In the genomic region with DNA sequence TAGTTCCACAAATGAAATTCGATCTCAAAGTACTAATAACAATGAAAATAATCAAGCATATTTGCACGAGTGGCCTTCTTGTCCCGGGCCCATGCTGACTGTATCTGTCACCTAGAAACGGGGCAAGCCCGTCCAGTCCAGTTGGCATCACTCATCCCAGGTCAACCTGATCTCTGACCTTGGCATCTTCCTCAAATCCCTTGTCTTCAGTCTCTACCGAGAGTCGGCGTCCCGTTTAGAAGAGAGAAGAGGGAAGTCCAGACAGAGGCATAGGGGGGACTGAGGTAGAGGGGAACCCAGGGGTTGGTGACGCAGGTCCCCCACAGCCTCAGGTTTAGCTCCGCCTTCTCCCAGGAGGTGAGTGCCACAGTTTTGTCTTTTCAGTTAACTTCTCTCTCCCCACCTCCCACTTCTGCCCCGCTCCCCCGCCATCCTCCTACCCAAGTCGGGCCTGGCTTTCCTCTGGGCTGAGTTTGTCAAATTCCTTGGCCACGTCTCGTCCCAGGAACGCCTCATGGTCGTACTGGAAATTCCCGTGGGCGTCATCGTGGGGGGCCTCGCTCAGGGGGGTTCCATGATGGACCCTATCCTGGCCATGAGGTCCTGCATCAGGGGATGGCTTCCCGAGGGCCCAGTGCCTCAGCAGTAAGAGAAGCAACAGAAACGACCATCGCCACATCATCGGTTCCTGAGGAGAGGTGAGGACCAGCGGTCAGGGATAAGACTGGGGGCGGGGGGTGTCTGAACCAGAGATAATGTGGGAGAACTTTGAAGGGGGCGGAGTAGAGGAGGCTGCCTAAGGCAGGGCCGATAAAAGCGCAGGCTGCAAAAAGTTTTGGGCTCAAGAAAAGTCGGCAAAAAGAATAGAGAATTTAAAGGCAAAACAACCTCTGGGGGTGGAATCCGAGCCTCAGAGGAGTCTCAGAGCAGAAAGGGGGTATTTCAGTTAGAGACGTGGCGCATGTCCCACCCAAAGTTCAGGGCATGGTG, we compare ENCODE assay signal across 7 mouse cellular contexts. TPM values are rescaled to one million over a fixed set of nuclear protein-coding genes. Genes with fewer than 3 reads are reported as not detected.
A peak's percentile ranks its signal among the peaks of the same experiment; 100 is the strongest.
DNase-seq lines count a peak whose midpoint lies in the region; ATAC-seq and TF ChIP-seq lines count a peak whose summit lies in the region.

No protein-coding gene starts in this region.

- WGBS in forebrain, embryonic 16.5 days, result 14% methylated on average over 35 of the region's 35 CpGs
- WGBS in intestine, postnatal 0 days, result 21% methylated on average over 35 of the region's 35 CpGs
- WGBS in midbrain, embryonic 16.5 days, result 17% methylated on average over 35 of the region's 35 CpGs

- no peaks in the 10 kb centered on the region for H3K79me2 ChIP-seq in C2C12 (ENCODE audit: control insufficient read depth, insufficient read depth)

- no peaks in the 10 kb centered on the region for H3K36me3 ChIP-seq in C2C12 (ENCODE audit: control insufficient read depth, insufficient read depth)
- H3K36me3 ChIP-seq in forebrain, embryonic 16.5 days (ENCODE audit: control insufficient read depth, insufficient read depth), result peaks cover 3% of the 10 kb centered on the region; the same call in 1 of the 2 replicates
- peaks cover 41% of the 10 kb centered on the region for H3K36me3 ChIP-seq in intestine, postnatal 0 days (ENCODE audit: control insufficient read depth, insufficient read depth)
- H3K36me3 ChIP-seq in midbrain, embryonic 16.5 days (ENCODE audit: control insufficient read depth, insufficient read depth, low read length), result peaks cover 3% of the 10 kb centered on the region; the same call in 1 of the 2 replicates

- peak overlapping the region; percentile 41 for H3ac ChIP-seq in C2C12 (ENCODE audit: control insufficient read depth, insufficient read length, low read depth)

- peaks cover 11% of the 10 kb centered on the region for H3K4me1 ChIP-seq in forebrain, embryonic 16.5 days (replicated peaks; ENCODE audit: control insufficient read depth, insufficient read depth, low read length)
- no peaks in the 10 kb centered on the region for H3K4me1 ChIP-seq in intestine, postnatal 0 days (replicated peaks; ENCODE audit: control insufficient read depth, insufficient read depth, low read length)
- H3K4me1 ChIP-seq in midbrain, embryonic 16.5 days (ENCODE audit: control insufficient read depth, insufficient read depth, low read length), result peaks cover 5% of the 10 kb centered on the region

- peak overlapping the region; percentile 14 for H3K4me3 ChIP-seq in C2C12 (ENCODE audit: insufficient read depth, poor library complexity, severe bottlenecking)
- H3K4me3 ChIP-seq in forebrain, embryonic 16.5 days (replicated peaks; ENCODE audit: low read length), result peak overlapping the region; percentile 48
- H3K4me3 ChIP-seq in intestine, postnatal 0 days (ENCODE audit: low read depth, low read length), result peak overlapping the region; percentile 40
- peak overlapping the region; percentile 40 for H3K4me3 ChIP-seq in midbrain, embryonic 16.5 days (ENCODE audit: low read depth, low read length)

- no peaks in the 10 kb centered on the region for H3K27me3 ChIP-seq in C2C12 (ENCODE audit: control insufficient read depth, insufficient read depth, insufficient read length)
- no peaks in the 10 kb centered on the region for H3K27me3 ChIP-seq in forebrain, embryonic 16.5 days (replicated peaks; ENCODE audit: control insufficient read depth, insufficient read depth, low read length)
- no peaks in the 10 kb centered on the region for H3K27me3 ChIP-seq in intestine, postnatal 0 days (replicated peaks; ENCODE audit: control insufficient read depth, insufficient read depth, low read length)
- H3K27me3 ChIP-seq in midbrain, embryonic 16.5 days (ENCODE audit: control insufficient read depth, insufficient read depth, low read depth, low read length), result no peaks in the 10 kb centered on the region

- peak overlapping the region; percentile 33 for H3K9ac ChIP-seq in forebrain, embryonic 16.5 days (replicated peaks; ENCODE audit: low read depth, low read length)
- peak overlapping the region; percentile 53 for H3K9ac ChIP-seq in intestine, postnatal 0 days (ENCODE audit: low read depth, low read length)
- H3K9ac ChIP-seq in midbrain, embryonic 16.5 days (ENCODE audit: low read depth, low read length), result peak overlapping the region; percentile 57

- no peak for TF ChIP-seq CTCF in C2C12 (IDR thresholded peaks at IDR 0.05; ENCODE audit: control insufficient read depth, insufficient read depth, insufficient read length)
- no peak for TF ChIP-seq CTCF in intestine, postnatal 0 days (IDR thresholded peaks at IDR 0.05; ENCODE audit: low read depth)

- no peaks in the 10 kb centered on the region for H3K9me3 ChIP-seq in forebrain, embryonic 16.5 days (ENCODE audit: control insufficient read depth, low read length)
- no peaks in the 10 kb centered on the region for H3K9me3 ChIP-seq in intestine, postnatal 0 days (ENCODE audit: control insufficient read depth)
- no peaks in the 10 kb centered on the region for H3K9me3 ChIP-seq in midbrain, embryonic 16.5 days (replicated peaks; ENCODE audit: control insufficient read depth, low read length, poor library complexity, severe bottlenecking)

- intact Hi-C loops in gastrocnemius, postnatal 36 days (cut with DNase I), result no loop called here

- ATAC-seq in forebrain, embryonic 16.5 days, result peak; percentile 22; the same call in 1 of the 2 replicates
- no peak for ATAC-seq in intestine, postnatal 0 days
- peak; percentile 61 for ATAC-seq in midbrain, embryonic 16.5 days

- DNase-seq in 3T3-L1 (ENCODE audit: low read depth, low spot score), result peak; percentile 66
- DNase-seq in right cerebral cortex, postnatal 36 days (ENCODE audit: low spot score in 2 of 2), result no peak
- DNase-seq in gastrocnemius, postnatal 36 days, result no peak

- H3K79me3 ChIP-seq in C2C12 (ENCODE audit: low read depth), result no peaks in the 10 kb centered on the region

- H3K27ac ChIP-seq in forebrain, embryonic 16.5 days (ENCODE audit: low read length), result no peak overlapping the region
- H3K27ac ChIP-seq in intestine, postnatal 0 days (ENCODE audit: low read depth, low read length), result peak overlapping the region; percentile 60; the same call in 1 of the 2 replicates
- no peak overlapping the region for H3K27ac ChIP-seq in midbrain, embryonic 16.5 days (ENCODE audit: low read length)

- H3K4me2 ChIP-seq in forebrain, embryonic 16.5 days (ENCODE audit: low read length), result peak overlapping the region; percentile 67
- peak overlapping the region; percentile 56 for H3K4me2 ChIP-seq in intestine, postnatal 0 days (replicated peaks; ENCODE audit: low read depth)
- peak overlapping the region; percentile 60 for H3K4me2 ChIP-seq in midbrain, embryonic 16.5 days (ENCODE audit: low read length)

TF ChIP-seq in C2C12, 6 proteins besides CTCF, POLR2A, EP300 and RAD21:
- TF ChIP-seq MYOD1 (IDR thresholded peaks at IDR 0.05; ENCODE audit: control insufficient read depth, insufficient read length, low read depth) (no peak), USF1 (IDR thresholded peaks at IDR 0.05; ENCODE audit: low read depth) (no peak), MAX (IDR thresholded peaks at IDR 0.05) (no peak), MYOG (IDR thresholded peaks at IDR 0.05; ENCODE audit: control insufficient read depth, extremely low read depth, insufficient read length) (no peak), FOSL1 (IDR thresholded peaks at IDR 0.05; ENCODE audit: insufficient read depth, low read length, poor library complexity, severe bottlenecking) (no peak), CEBPB (IDR thresholded peaks at IDR 0.05; ENCODE audit: low read depth) (no peak)

RNA-seq across cellular contexts. Expression of a gene that starts 0.7 kb away (rescaled TPM):
- polyA plus RNA-seq in C2C12 (2012; fragmentation: generic; extraction: Trizol), result 166 TPM
- 50.8 and 66.2 TPM in 2 replicates for polyA plus RNA-seq in forebrain, embryonic 16.5 days (2015; fragmentation: Nextera tagmentation; extraction: Ambion mirVana)
- polyA plus RNA-seq in intestine, postnatal 0 days (2015; fragmentation: Nextera tagmentation; extraction: Ambion mirVana), result 81.8 and 85.6 TPM in 2 replicates
- polyA plus RNA-seq in midbrain, embryonic 16.5 days (2015; fragmentation: Nextera tagmentation; extraction: Ambion mirVana), result 43.5 and 47.8 TPM in 2 replicates
- 10 to 100 TPM; 17.3 to 20.9 TPM for total RNA-seq in gastrocnemius, postnatal 36 days (2021)

RNA-seq across cellular contexts. Expression of a gene that starts 12.4 kb away (rescaled TPM):
- polyA plus RNA-seq in C2C12 (2012; fragmentation: generic; extraction: Trizol), result 30.7 TPM
- 17.7 and 24.4 TPM in 2 replicates for polyA plus RNA-seq in forebrain, embryonic 16.5 days (2015; fragmentation: Nextera tagmentation; extraction: Ambion mirVana)
- polyA plus RNA-seq in intestine, postnatal 0 days (2015; fragmentation: Nextera tagmentation; extraction: Ambion mirVana), result 2,929 and 3,267 TPM in 2 replicates
- 22.7 and 27.9 TPM in 2 replicates for polyA plus RNA-seq in midbrain, embryonic 16.5 days (2015; fragmentation: Nextera tagmentation; extraction: Ambion mirVana)
- 10 to 100 TPM; 39.2 to 40.0 TPM for total RNA-seq in gastrocnemius, postnatal 36 days (2021)

RNA-seq across cellular contexts. Expression of a gene that starts 28.8 kb away (rescaled TPM):
- 14.0 TPM for polyA plus RNA-seq in C2C12 (2012; fragmentation: generic; extraction: Trizol)
- 13.3 and 13.6 TPM in 2 replicates for polyA plus RNA-seq in forebrain, embryonic 16.5 days (2015; fragmentation: Nextera tagmentation; extraction: Ambion mirVana)
- 56.8 and 59.0 TPM in 2 replicates for polyA plus RNA-seq in intestine, postnatal 0 days (2015; fragmentation: Nextera tagmentation; extraction: Ambion mirVana)
- polyA plus RNA-seq in midbrain, embryonic 16.5 days (2015; fragmentation: Nextera tagmentation; extraction: Ambion mirVana), result 12.5 and 13.6 TPM in 2 replicates
- total RNA-seq in gastrocnemius, postnatal 36 days (2021), result 1 to 10 TPM; 8.0 to 8.8 TPM

RNA-seq across cellular contexts. Expression of a gene that starts 29.1 kb away (rescaled TPM):
- polyA plus RNA-seq in C2C12 (2012; fragmentation: generic; extraction: Trizol), result 66.6 TPM
- 60.8 and 65.7 TPM in 2 replicates for polyA plus RNA-seq in forebrain, embryonic 16.5 days (2015; fragmentation: Nextera tagmentation; extraction: Ambion mirVana)
- polyA plus RNA-seq in intestine, postnatal 0 days (2015; fragmentation: Nextera tagmentation; extraction: Ambion mirVana), result 38.9 and 40.5 TPM in 2 replicates
- polyA plus RNA-seq in midbrain, embryonic 16.5 days (2015; fragmentation: Nextera tagmentation; extraction: Ambion mirVana), result 64.1 and 67.7 TPM in 2 replicates
- 10 to 100 TPM; 29.0 to 30.8 TPM for total RNA-seq in gastrocnemius, postnatal 36 days (2021)

RNA-seq across cellular contexts. Expression of a gene that starts 32.9 kb away (rescaled TPM):
- polyA plus RNA-seq in C2C12 (2012; fragmentation: generic; extraction: Trizol), result 3,175 TPM
- polyA plus RNA-seq in forebrain, embryonic 16.5 days (2015; fragmentation: Nextera tagmentation; extraction: Ambion mirVana), result 860 and 958 TPM in 2 replicates
- polyA plus RNA-seq in intestine, postnatal 0 days (2015; fragmentation: Nextera tagmentation; extraction: Ambion mirVana), result 1,691 and 1,755 TPM in 2 replicates
- 657 and 700 TPM in 2 replicates for polyA plus RNA-seq in midbrain, embryonic 16.5 days (2015; fragmentation: Nextera tagmentation; extraction: Ambion mirVana)
- total RNA-seq in gastrocnemius, postnatal 36 days (2021), result 100 to 1,000 TPM; 388 to 460 TPM

Comparison
In these comparisons a context has a peak if more than half of its experiments do, and no peak if none do; other contexts are left out.
1. RNA of a gene that starts 12.4 kb away (polyA plus RNA-seq): 2,929 to 3,267 TPM in intestine, postnatal 0 days; 30.7 TPM in C2C12 (single experiment), 22.7 to 27.9 TPM in midbrain, embryonic 16.5 days and 17.7 to 24.4 TPM in forebrain, embryonic 16.5 days; every median in the first group is over 10 times any median in the second.
2. Peak in every context shown above with its lines, with median percentiles within 50 percentile points of each other: H3K4me3 ChIP-seq, H3K4me2 ChIP-seq and H3K9ac ChIP-seq.